Mouse (Mus musculus) thymus, adult 2 months (tissue): ENCODE data around the gene Rrp9. TPM values are rescaled to one million over a fixed set of nuclear protein-coding genes. Genes with fewer than 3 reads are reported as not detected.

Experiments used
- DNase-seq: peaks from one replicate; pipeline ENCODE4 v3.0.0; 2021
- H3K27ac ChIP-seq: fragments of 200-500 bp; 2 replicates; pipeline ENCODE4 v1.5.1; 2012; ENCODE audit warnings: low read length, control low read depth; ENCODE audit not compliant: control insufficient read depth, insufficient read depth
- H3K27me3 ChIP-seq: fragments of 200-500 bp; 2 replicates; pipeline ENCODE4 v1.6.1; 2012; ENCODE audit warnings: mild to moderate bottlenecking, low read length, moderate library complexity, mixed read lengths; ENCODE audit not compliant: control insufficient read depth, insufficient read depth
- H3K36me3 ChIP-seq: fragments of 200-500 bp; 2 replicates; pipeline ENCODE4 v1.6.1; 2012; ENCODE audit warnings: mild to moderate bottlenecking, low read length, moderate library complexity; ENCODE audit not compliant: control insufficient read depth, insufficient read depth
- H3K4me1 ChIP-seq: fragments of 200-500 bp; replicated peaks from 2 replicates; pipeline ENCODE4 v1.6.1; 2012; ENCODE audit warnings: low read length; ENCODE audit not compliant: control insufficient read depth, insufficient read depth
- H3K4me3 ChIP-seq: fragments of 200-500 bp; 2 replicates; pipeline ENCODE4 v1.5.1; 2012; ENCODE audit warnings: mild to moderate bottlenecking, low read length, control low read depth, moderate library complexity; ENCODE audit not compliant: control insufficient read depth, insufficient read depth
- CTCF ChIP-seq: fragments of 200-500 bp; IDR thresholded peaks from 2 replicates; pipeline ENCODE4 v1.5.1; 2012; ENCODE audit warnings: mild to moderate bottlenecking, control low read depth, low read length, moderate library complexity, borderline replicate concordance; ENCODE audit not compliant: control insufficient read depth, poor library complexity, insufficient read depth; ENCODE audit errors: extremely low read depth
- POLR2A ChIP-seq: fragments of 200-500 bp; IDR thresholded peaks from 2 replicates; pipeline ENCODE4 v1.6.1; 2012; ENCODE audit warnings: mild to moderate bottlenecking, low read length, control low read depth, moderate library complexity; ENCODE audit not compliant: control insufficient read depth, poor library complexity, insufficient read depth; ENCODE audit errors: extremely low read depth
- WGBS: fragments of 180-500 bp; shearing (Covaris S2); methylation state at CpG from one replicate; pipeline ENCODE4 v1.1.7; 2018; 5-methylcytosine and 5-hydroxymethylcytosine counted together
- polyA plus RNA-seq: library from polyadenylated mRNA; depleted of rRNA; stranded (reverse); fragments of >200 nt; gene quantifications from 2 replicates; pipeline ENCODE4 v1.2.3, GENCODE M21; 2012

The Rrp9 gene
- polyA plus RNA-seq, 1 experiment = 58.8 TPM

DNA sequence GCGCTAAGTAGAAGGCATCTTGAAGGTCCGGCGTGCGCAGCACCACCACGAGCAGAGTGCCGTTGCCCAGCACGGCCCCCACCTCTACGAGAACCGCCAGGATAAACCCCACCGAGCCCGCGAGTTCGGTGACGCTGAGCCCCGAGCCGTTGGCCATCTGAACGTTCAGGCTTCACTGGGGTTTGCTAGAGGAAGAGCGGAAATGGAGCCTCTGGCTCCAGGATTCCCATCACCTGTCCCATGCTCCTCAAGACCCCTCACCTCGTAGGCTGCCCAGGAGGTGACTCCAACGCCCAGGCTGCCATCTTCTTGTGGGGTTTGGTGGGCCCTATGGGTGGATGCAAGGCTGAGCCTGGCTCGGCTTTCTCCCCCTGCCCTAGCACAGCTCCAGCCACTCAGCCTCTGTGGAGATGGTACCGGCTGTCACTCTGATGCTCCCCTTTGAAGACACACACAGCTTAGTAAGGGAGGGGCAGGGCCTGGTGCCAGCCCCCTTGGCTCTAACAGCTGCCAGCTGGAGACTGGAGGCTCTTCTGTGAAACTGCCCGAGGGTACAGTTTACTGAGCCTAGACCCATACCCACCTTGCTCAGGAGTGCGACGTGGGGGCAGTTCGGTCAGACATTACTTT, 10.1 kb upstream of the Rrp9 start, which contains the start of gene Gpr62:
TSS of gene Gpr62 (minus strand) at position 368 of the 630 bp plus-strand sequence.
- Histone ChIP-seq H3K4me3 (peak within 1 kb of the TSS; percentile 36), H3K27me3 (peaks cover 9% of the 10 kb centered on the region; the same call in 1 of the 2 replicates), H3K4me1 (peaks cover 14% of the 10 kb centered on the region), H3K36me3 (no peaks in the 10 kb centered on the region), H3K27ac (no peak within 1 kb of the TSS)
- TF ChIP-seq CTCF (no peak), POLR2A (no peak)
- no peak for DNase-seq
- WGBS = 28% methylated on average over 26 of the region's 26 CpGs

DNA sequence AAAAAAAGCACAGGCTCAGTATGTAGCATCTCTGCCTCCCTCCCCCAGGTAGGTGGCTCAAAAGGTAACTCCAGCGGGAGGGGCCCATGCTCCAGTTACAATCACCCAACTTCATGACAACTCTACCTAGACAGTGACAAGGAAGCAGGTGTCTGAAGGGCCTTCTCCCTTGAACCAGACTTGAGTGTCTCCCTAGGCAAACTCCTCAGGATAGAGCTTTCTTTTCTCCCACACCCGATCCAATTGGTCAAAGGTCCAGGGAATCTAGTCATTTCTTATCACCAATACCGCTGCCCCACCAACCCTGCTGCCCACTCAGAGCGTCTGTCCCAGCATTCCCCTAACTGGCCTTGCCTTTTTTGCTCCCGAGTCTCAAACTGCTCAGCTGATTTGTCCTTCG, 9.0 kb upstream of the Rrp9 start:
- Histone ChIP-seq H3K27me3 (peaks cover 9% of the 10 kb centered on the region; the same call in 1 of the 2 replicates), H3K27ac (no peak overlapping the region)
- TF ChIP-seq POLR2A (no peak), CTCF (no peak)

GRCm38 (mm10) chr9:106467746-106468145, 8.0 kb upstream of the Rrp9 start:
- Histone ChIP-seq H3K4me1 (peaks cover 14% of the 10 kb centered on the region), H3K4me3 (no peak overlapping the region), H3K27me3 (peaks cover 9% of the 10 kb centered on the region; the same call in 1 of the 2 replicates), H3K36me3 (no peaks in the 10 kb centered on the region), H3K27ac (no peak overlapping the region)
- TF ChIP-seq POLR2A (no peak), CTCF (no peak)
- no peak for DNase-seq
- WGBS = 95% methylated on average over 7 of the region's 7 CpGs

More for the DNA sequence above, 9.0 kb upstream of the Rrp9 start:
- no peaks in the 10 kb centered on the region for H3K36me3 ChIP-seq
- DNase-seq = no peak
- peaks cover 14% of the 10 kb centered on the region for H3K4me1 ChIP-seq
- H3K4me3 ChIP-seq = no peak overlapping the region
- WGBS = 94% methylated on average over 6 of the region's 6 CpGs

GRCm38 (mm10) chr9:106469317-106469716, 6.4 kb upstream of the Rrp9 start:
- Histone ChIP-seq H3K4me3 (no peak overlapping the region), H3K27me3 (peaks cover 5% of the 10 kb centered on the region; the same call in 1 of the 2 replicates), H3K4me1 (peaks cover 14% of the 10 kb centered on the region), H3K36me3 (no peaks in the 10 kb centered on the region), H3K27ac (no peak overlapping the region)
- TF ChIP-seq CTCF (no peak), POLR2A (no peak)
- DNase-seq = no peak
- 39% methylated on average over 6 of the region's 6 CpGs for WGBS

DNA sequence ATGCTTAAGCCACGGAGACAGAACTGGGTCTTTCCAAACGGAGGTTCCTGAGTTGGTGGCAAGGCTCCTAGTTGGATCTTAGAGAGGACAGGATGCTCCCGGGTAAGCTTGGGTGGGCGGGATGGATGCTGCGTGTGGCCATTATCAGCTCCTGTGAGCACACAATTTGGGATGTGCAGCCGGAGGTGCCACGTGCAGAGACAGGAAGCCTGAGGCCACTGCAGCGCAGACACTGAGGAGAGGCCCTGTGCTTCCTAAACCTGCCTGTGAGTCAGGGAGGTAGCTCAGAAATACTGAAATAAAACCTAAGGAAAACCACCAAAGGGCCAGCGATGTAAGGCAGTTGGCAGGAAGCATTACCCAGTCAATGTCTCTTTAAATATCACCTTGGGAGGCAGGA, 6.0 kb upstream of the Rrp9 start:
- peaks cover 5% of the 10 kb centered on the region; the same call in 1 of the 2 replicates for H3K27me3 ChIP-seq
- no peak overlapping the region for H3K27ac ChIP-seq
- H3K4me1 ChIP-seq = peaks cover 16% of the 10 kb centered on the region
- no peak for TF ChIP-seq CTCF
- TF ChIP-seq POLR2A = no peak
- H3K4me3 ChIP-seq = no peak overlapping the region
- no peaks in the 10 kb centered on the region for H3K36me3 ChIP-seq
- DNase-seq = no peak
- WGBS = 28% methylated on average over 9 of the region's 9 CpGs

- Histone ChIP-seq H3K4me3 (no peak overlapping the region), H3K27me3 (no peaks in the 10 kb centered on the region), H3K4me1 (peaks cover 20% of the 10 kb centered on the region), H3K27ac (no peak overlapping the region), H3K36me3 (no peaks in the 10 kb centered on the region)
- no peak for DNase-seq
- 95% methylated on average over 14 of the region's 14 CpGs for WGBS
- no peak for TF ChIP-seq CTCF
- no peak for TF ChIP-seq POLR2A
Observed at GRCm38 (mm10) chr9:106470991-106471750, 4.6 kb upstream of the Rrp9 start.
